Mouse (Mus musculus): ENCODE data around the gene 4930407I10Rik. TPM values are rescaled to one million over a fixed set of nuclear protein-coding genes. Genes with fewer than 3 reads are reported as not detected.

Gene 4930407I10Rik
- polyA plus RNA-seq, 1 experiment from 2014 or later = not detected

DNA sequence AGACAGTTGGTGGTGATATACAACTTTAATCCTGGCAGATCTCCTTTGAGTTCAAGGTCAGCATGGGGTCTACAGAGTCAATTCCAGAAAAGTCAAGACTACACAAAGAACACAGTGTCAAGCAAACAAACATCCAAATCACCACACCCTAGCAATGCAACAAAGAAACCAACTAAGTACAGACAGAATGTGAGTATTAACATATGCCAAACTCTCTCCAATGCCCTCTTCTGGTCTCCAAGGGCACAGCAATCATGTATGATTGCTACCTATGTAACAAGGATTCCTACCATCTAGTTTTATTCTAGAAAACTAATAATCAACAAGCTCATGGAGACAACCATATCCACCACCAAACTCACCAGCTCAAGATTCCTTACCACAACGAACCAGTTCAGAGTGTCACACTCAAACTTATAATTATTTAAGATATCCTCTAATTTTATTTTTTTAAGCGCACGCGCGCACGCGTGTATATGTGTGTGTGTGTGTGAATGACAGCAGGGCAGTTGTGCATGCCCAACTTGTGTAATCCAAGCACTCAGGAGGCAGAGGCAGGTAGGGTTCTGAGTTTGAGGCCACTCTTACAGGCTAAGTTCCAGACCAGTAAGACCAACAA is 14.7 kb upstream of the 4930407I10Rik start:
- no peak overlapping the region for H3K9ac ChIP-seq (ENCODE audit: low read length)
- no peak overlapping the region for H3K27ac ChIP-seq (ENCODE audit: low read depth, low read length)
- no peaks in the 10 kb centered on the region for H3K9me3 ChIP-seq (replicated peaks; ENCODE audit: control insufficient read depth, low read length)
- H3K4me3 ChIP-seq (ENCODE audit: low read depth, low read length) = no peak overlapping the region
- H3K36me3 ChIP-seq (ENCODE audit: control insufficient read depth, insufficient read depth, low read length) = peaks cover 35% of the 10 kb centered on the region
- 99% methylated on average over 7 of the region's 7 CpGs for WGBS
- no peaks in the 10 kb centered on the region for H3K27me3 ChIP-seq (replicated peaks; ENCODE audit: control insufficient read depth, insufficient read depth, low read length)
- peak; percentile 42 for DNase-seq (ENCODE audit: low spot score)
- ATAC-seq = no peak
- H3K4me1 ChIP-seq (ENCODE audit: control insufficient read depth, insufficient read depth, low read length) = peaks cover 13% of the 10 kb centered on the region
- 0 out of 2 replicates have a peak overlapping the region, but pooled peaks have one; percentile 1 for H3K4me2 ChIP-seq (ENCODE audit: low read length)

DNA sequence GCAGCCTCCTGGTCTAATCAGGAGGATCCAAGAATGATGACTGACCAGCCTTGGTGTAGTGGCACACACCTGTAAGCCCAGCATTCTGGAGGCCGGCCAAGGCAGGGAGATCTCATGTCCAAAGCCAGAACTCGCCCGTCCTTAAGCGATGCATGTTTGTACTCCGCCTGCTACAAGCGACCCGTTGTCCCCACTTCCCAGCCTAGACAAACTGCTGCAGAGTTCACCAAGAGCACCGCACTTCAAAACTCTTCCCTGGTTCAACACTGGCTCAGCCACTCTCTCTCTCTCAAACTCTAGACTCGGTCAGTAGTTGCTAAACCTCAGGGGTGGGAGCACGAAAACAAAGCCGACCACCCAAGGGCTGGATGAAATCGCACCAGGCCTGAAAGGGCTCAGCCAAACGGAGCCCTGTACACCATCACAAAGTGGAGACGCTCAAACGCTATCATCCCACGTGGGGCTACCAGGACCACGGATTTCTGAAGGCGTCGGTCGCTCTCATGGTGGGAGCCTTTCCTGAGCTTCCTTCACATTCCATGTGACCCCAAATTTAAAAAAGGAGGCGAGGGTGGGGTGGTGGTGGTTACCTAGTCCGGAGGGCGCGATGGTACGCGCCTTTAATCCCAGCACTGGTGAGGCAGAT is 12.6 kb upstream of the 4930407I10Rik start:
- Histone ChIP-seq H3K36me3 (ENCODE audit: control insufficient read depth, insufficient read depth, low read length) (peaks cover 18% of the 10 kb centered on the region), H3K9me3 (replicated peaks; ENCODE audit: control insufficient read depth, low read length) (no peaks in the 10 kb centered on the region), H3K4me2 (ENCODE audit: low read length) (peak overlapping the region; percentile 98), H3K27ac (ENCODE audit: low read depth, low read length) (no peak overlapping the region), H3K4me1 (ENCODE audit: control insufficient read depth, insufficient read depth, low read length) (peaks cover 13% of the 10 kb centered on the region), H3K9ac (ENCODE audit: low read length) (peak overlapping the region; percentile 95), H3K27me3 (replicated peaks; ENCODE audit: control insufficient read depth, insufficient read depth, low read length) (no peaks in the 10 kb centered on the region), H3K4me3 (ENCODE audit: low read depth, low read length) (peak overlapping the region; percentile 98)
- ATAC-seq (no peak), DNase-seq (ENCODE audit: low spot score) (no peak)
- WGBS = 4% methylated on average over 26 of the region's 26 CpGs

DNA sequence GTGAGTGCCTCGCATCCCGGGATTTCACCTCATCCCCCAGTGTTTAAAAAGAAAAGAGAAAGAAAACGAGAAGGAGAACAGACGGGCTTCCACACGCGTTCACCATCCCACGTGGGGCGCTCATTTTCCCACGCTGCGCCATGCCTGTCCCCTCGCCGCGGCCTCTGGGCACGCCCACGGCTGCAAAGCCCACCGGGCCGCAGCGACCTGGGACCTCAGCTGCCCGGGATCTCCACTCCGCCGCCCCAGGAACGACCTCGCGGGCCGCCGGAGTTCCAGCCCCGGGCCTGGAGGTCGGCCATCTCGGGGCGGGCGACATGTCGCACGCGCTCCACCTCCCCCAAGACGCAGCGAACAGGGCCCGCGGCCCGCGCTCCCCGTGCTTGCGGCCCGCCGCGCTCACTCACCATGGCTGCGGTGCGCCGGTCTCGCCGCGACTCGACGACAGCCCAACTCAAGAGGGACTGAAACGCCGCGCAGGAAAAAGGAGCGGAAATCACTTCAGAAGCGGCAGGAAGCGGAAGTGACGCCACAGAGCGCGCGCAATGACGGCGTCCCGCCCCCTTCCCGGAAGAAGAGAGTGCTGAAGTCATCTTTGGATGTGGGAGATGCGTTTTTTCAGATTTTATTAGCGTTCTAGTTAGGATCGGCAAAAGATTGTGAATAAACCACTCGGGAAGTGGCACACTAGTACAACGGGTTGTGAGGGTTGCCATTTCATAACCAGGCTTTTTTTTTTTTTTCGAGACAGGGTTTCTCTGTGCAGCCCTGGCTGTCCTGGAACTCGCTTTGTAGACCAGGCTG is 11.7 kb upstream of the 4930407I10Rik start, which contains the start of gene Snu13:
TSS of gene Snu13 (minus strand) at position 519 of the 804 bp plus-strand sequence.
- peaks cover 13% of the 10 kb centered on the region for H3K4me1 ChIP-seq (ENCODE audit: control insufficient read depth, insufficient read depth, low read length)
- peak within 1 kb of the TSS; percentile 78 for H3K27ac ChIP-seq (ENCODE audit: low read depth, low read length)
- peak within 1 kb of the TSS; percentile 98 for H3K4me3 ChIP-seq (ENCODE audit: low read depth, low read length)
- H3K9me3 ChIP-seq (replicated peaks; ENCODE audit: control insufficient read depth, low read length) = no peaks in the 10 kb centered on the region
- peak within 1 kb of the TSS; percentile 98 for H3K4me2 ChIP-seq (ENCODE audit: low read length)
- DNase-seq (ENCODE audit: low spot score) = peak; percentile 95
- WGBS = under 1% methylated on average over 73 of the region's 74 CpGs
- peak within 1 kb of the TSS; percentile 95 for H3K9ac ChIP-seq (ENCODE audit: low read length)
- H3K36me3 ChIP-seq (ENCODE audit: control insufficient read depth, insufficient read depth, low read length) = peaks cover 16% of the 10 kb centered on the region
- peak; percentile 92 for ATAC-seq
- H3K27me3 ChIP-seq (replicated peaks; ENCODE audit: control insufficient read depth, insufficient read depth, low read length) = no peaks in the 10 kb centered on the region

DNA sequence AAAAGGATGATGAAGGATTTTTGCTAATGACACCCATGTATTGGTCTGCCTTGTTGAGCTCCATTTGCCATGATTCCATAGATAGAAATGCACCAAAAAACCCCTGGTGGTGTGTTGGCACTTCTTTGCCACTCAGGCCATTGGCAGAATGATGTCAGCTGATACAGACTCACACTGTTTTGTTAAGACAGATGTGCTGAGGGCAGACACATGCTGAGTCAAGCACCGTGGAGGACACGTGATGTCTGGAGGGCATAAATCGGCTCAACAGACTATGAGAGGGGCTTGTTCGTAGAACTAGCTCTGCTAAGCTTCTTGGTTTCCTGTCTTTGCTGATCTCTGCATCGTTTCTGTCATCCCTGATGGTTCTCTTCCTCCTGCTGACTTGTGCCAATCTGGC is 6.4 kb upstream of the 4930407I10Rik start:
- no peak overlapping the region for H3K27ac ChIP-seq (ENCODE audit: low read depth, low read length)
- no peaks in the 10 kb centered on the region for H3K36me3 ChIP-seq (ENCODE audit: control insufficient read depth, insufficient read depth, low read length)
- no peak overlapping the region for H3K4me3 ChIP-seq (ENCODE audit: low read depth, low read length)
- 77% methylated on average over 5 of the region's 5 CpGs for WGBS
- ATAC-seq (no peak), DNase-seq (ENCODE audit: low spot score) (no peak)
- H3K27me3 ChIP-seq (replicated peaks; ENCODE audit: control insufficient read depth, insufficient read depth, low read length) = no peaks in the 10 kb centered on the region
- no peak overlapping the region for H3K9ac ChIP-seq (ENCODE audit: low read length)
- H3K9me3 ChIP-seq (replicated peaks; ENCODE audit: control insufficient read depth, low read length) = no peaks in the 10 kb centered on the region
- peaks cover 5% of the 10 kb centered on the region; the same call in 1 of the 2 replicates for H3K4me1 ChIP-seq (ENCODE audit: control insufficient read depth, insufficient read depth, low read length)
- no peak overlapping the region for H3K4me2 ChIP-seq (ENCODE audit: low read length)

DNA sequence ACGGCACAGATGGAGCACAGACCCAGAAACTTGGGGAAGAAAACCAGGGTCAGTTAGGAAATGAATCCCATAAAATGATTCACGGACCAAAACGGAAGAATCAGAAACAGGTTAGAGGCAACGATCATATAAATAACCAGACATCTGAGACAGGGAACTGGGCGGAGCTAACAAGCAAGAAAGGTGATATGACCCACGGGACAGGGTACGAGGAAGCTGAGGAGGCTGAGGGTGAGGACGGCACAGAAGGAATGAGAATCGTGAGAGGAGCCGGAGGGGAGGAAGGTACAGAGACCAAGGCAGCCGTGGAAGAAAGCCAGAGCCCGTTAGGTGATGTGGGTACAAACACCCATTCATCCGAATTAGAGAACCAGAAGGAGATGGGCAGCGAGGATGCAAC is 5.0 kb downstream of the 4930407I10Rik start:
- Histone ChIP-seq H3K4me1 (ENCODE audit: control insufficient read depth, insufficient read depth, low read length) (no peaks in the 10 kb centered on the region), H3K27ac (ENCODE audit: low read depth, low read length) (no peak overlapping the region), H3K4me3 (ENCODE audit: low read depth, low read length) (no peak overlapping the region), H3K9ac (ENCODE audit: low read length) (no peak overlapping the region), H3K4me2 (ENCODE audit: low read length) (no peak overlapping the region), H3K27me3 (replicated peaks; ENCODE audit: control insufficient read depth, insufficient read depth, low read length) (no peaks in the 10 kb centered on the region), H3K36me3 (ENCODE audit: control insufficient read depth, insufficient read depth, low read length) (no peaks in the 10 kb centered on the region), H3K9me3 (replicated peaks; ENCODE audit: control insufficient read depth, low read length) (no peaks in the 10 kb centered on the region)
- DNase-seq (ENCODE audit: low spot score) (no peak), ATAC-seq (no peak)
- WGBS = 67% methylated on average over 14 of the region's 14 CpGs

DNA sequence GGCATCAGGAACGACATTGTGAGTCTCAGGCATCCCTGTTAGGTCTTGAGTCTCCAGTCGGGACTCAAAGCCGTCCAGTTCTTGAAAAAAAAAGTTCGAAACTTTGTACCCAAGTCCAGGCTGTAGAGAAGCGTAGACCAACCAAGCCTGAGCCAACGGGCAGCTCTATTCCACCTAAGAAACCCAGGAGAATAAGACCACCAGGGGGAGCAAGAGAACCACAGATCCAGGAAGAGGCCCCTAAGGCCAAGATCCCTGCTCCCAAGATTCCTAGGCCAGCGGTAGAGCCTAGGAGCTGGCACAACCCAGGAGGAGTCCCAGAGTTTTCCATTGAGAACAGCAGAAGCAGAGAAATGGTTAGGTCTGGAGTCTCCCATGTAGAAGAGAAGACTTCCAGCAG is 6.6 kb downstream of the 4930407I10Rik start:
- Histone ChIP-seq H3K27ac (ENCODE audit: low read depth, low read length) (no peak overlapping the region), H3K4me1 (ENCODE audit: control insufficient read depth, insufficient read depth, low read length) (no peaks in the 10 kb centered on the region), H3K9me3 (replicated peaks; ENCODE audit: control insufficient read depth, low read length) (no peaks in the 10 kb centered on the region), H3K4me2 (ENCODE audit: low read length) (no peak overlapping the region), H3K4me3 (ENCODE audit: low read depth, low read length) (no peak overlapping the region), H3K9ac (ENCODE audit: low read length) (no peak overlapping the region), H3K27me3 (replicated peaks; ENCODE audit: control insufficient read depth, insufficient read depth, low read length) (peaks cover 9% of the 10 kb centered on the region), H3K36me3 (ENCODE audit: control insufficient read depth, insufficient read depth, low read length) (no peaks in the 10 kb centered on the region)
- peak; percentile 90 for DNase-seq (ENCODE audit: low spot score)
- 12% methylated on average over 7 of the region's 7 CpGs for WGBS
- no peak for ATAC-seq

DNA sequence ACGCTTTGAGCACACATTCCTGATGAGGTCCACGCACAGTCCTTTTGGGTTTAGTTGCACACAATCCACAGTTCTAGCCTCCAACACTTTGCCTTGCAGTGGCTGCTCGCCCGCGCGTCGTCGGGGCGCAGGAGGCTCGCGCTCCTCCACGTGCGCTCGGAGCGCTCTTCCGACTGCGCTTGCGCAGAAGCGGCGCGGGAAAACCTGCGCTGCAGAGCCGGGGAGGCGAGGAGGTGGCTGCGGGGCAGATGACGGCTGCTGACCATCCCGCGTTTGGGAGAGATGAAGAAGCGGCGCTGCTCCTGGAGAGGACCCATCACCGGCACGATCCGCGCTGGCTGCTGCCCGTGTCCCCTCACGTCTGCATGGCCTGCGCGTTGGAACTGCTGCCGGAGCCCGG is 10.9 kb downstream of the 4930407I10Rik start, which contains the start of gene Mei1:
TSS of gene Mei1 (plus strand) at position 99 of the 400 bp plus-strand sequence.
- Histone ChIP-seq H3K27ac (ENCODE audit: low read depth, low read length) (no peak within 1 kb of the TSS), H3K4me1 (ENCODE audit: control insufficient read depth, insufficient read depth, low read length) (no peaks in the 10 kb centered on the region), H3K9me3 (replicated peaks; ENCODE audit: control insufficient read depth, low read length) (no peaks in the 10 kb centered on the region), H3K4me3 (ENCODE audit: low read depth, low read length) (no peak within 1 kb of the TSS), H3K4me2 (ENCODE audit: low read length) (peak within 1 kb of the TSS; percentile 28; the same call in 1 of the 2 replicates), H3K27me3 (replicated peaks; ENCODE audit: control insufficient read depth, insufficient read depth, low read length) (peaks cover 9% of the 10 kb centered on the region), H3K9ac (ENCODE audit: low read length) (no peak within 1 kb of the TSS), H3K36me3 (ENCODE audit: control insufficient read depth, insufficient read depth, low read length) (no peaks in the 10 kb centered on the region)
- 27% methylated on average over 40 of the region's 40 CpGs for WGBS
- DNase-seq (ENCODE audit: low spot score) = peak; percentile 22
- no peak for ATAC-seq

DNA sequence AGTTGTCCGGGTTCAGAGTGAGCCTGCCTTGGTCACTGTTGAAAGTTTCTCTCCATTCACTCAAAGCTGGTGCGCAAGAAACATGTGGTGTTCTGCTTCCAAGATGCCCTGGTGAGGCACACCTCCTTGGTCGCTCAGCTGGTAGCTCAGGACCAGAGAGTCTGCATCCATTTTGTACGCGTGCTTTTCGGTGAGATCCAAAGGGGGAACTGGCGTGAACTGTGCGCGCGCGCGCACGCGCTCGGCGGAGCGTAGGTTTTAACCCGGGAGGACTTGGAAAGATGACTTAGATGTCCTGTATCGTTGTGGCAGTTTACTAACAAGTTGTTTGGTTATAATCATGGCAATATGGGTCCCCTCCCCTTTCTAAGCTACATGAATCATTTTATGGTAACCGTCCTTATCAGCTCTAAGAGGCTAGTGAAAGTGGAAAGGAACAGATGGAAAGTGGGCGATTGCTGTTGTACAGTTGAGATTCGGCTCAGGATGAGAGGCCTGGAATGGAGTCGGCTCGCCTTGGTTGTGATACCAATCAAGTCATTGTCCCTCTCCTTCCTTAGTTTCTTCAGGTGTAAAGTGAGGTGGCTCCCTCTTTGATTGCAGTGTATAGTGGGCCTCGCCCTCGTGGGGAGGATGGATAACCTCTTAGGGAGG is 13.0 kb downstream of the 4930407I10Rik start:
- 91% methylated on average over 26 of the region's 26 CpGs for WGBS
- Histone ChIP-seq H3K27me3 (replicated peaks; ENCODE audit: control insufficient read depth, insufficient read depth, low read length) (peaks cover 9% of the 10 kb centered on the region), H3K4me1 (ENCODE audit: control insufficient read depth, insufficient read depth, low read length) (no peaks in the 10 kb centered on the region), H3K36me3 (ENCODE audit: control insufficient read depth, insufficient read depth, low read length) (no peaks in the 10 kb centered on the region), H3K4me3 (ENCODE audit: low read depth, low read length) (no peak overlapping the region), H3K9me3 (replicated peaks; ENCODE audit: control insufficient read depth, low read length) (no peaks in the 10 kb centered on the region), H3K27ac (ENCODE audit: low read depth, low read length) (no peak overlapping the region), H3K9ac (ENCODE audit: low read length) (no peak overlapping the region), H3K4me2 (ENCODE audit: low read length) (no peak overlapping the region)
- ATAC-seq (no peak), DNase-seq (ENCODE audit: low spot score) (no peak)
